Mouse (Mus musculus): ENCODE data around the gene Spaca4. TPM values are rescaled to one million over a fixed set of nuclear protein-coding genes. Genes with fewer than 3 reads are reported as not detected.

The Spaca4 gene
- polyA plus RNA-seq, 1 experiment from 2014 or later: not detected

- in situ Hi-C loops (cut with MboI; ENCODE audit: low pct_unique_long_range_greater_than_20kb): loop anchor here (10.0 kb wide), 1 partner anchor 125 kb away; no protein-coding TSS in a partner anchor
- H3K27me3 ChIP-seq: no peaks in the 10 kb centered on the region
- ChIA-PET CTCF (interaction anchor here (1.0 to 2.1 kb wide), 4 partner anchors 9 to 96 kb away, joined by 3 to 9 read pairs (median 4); no protein-coding TSS in a partner anchor), POLR2A (interaction anchor here (0.5 to 1.5 kb wide), 3 partner anchors 11 to 64 kb away, joined by 3 to 5 read pairs (median 5); partner anchors contain the start of gene Car11)
- DNase-seq (ENCODE audit: low read depth, low spot score) (no peak), ATAC-seq (no peak)
- TF ChIP-seq CTCF (IDR thresholded peaks at IDR 0.05): no peak
Observed at GRCm38 (mm10) chr7:45689800-45690199, 35.8 kb downstream of the Spaca4 start.

- DNase-seq (ENCODE audit: low read depth, low spot score): no peak
- no peaks in the 10 kb centered on the region for H3K27me3 ChIP-seq
- CTCF ChIA-PET: interaction anchor here (1.5 to 2.1 kb wide), 2 partner anchors 8 to 11 kb away, joined by 3 to 9 read pairs; no protein-coding TSS in a partner anchor
- TF ChIP-seq CTCF (IDR thresholded peaks at IDR 0.05): no peak
- in situ Hi-C loops (cut with MboI; ENCODE audit: low pct_unique_long_range_greater_than_20kb): loop anchor here (10.0 kb wide), 1 partner anchor 124 kb away; no protein-coding TSS in a partner anchor
- POLR2A ChIA-PET: interaction anchor here (0.5 to 1.5 kb wide), 2 partner anchors 12 to 63 kb away, joined by 3 to 5 read pairs; no protein-coding TSS in a partner anchor
- no peak for ATAC-seq
Observed at GRCm38 (mm10) chr7:45689099-45689498, 36.5 kb downstream of the Spaca4 start.

GRCm38 (mm10) chr7:45686841-45687240 lies 38.8 kb downstream of the Spaca4 start:
- H3K27me3 ChIP-seq: no peaks in the 10 kb centered on the region
- POLR2A ChIA-PET: no interaction called here
- DNase-seq (ENCODE audit: low read depth, low spot score) (no peak), ATAC-seq (no peak)
- CTCF ChIA-PET: no interaction called here
- TF ChIP-seq CTCF (IDR thresholded peaks at IDR 0.05): no peak
- in situ Hi-C loops (cut with MboI; ENCODE audit: low pct_unique_long_range_greater_than_20kb): loop anchor here (10.0 kb wide), 1 partner anchor 122 kb away; no protein-coding TSS in a partner anchor

- H3K27me3 ChIP-seq: no peaks in the 10 kb centered on the region
- in situ Hi-C loops (cut with MboI; ENCODE audit: low pct_unique_long_range_greater_than_20kb): loop anchor here (10.0 kb wide), 1 partner anchor 121 kb away; no protein-coding TSS in a partner anchor
- no peak for TF ChIP-seq CTCF (IDR thresholded peaks at IDR 0.05)
- ChIA-PET CTCF (interaction anchor here (1.0 to 1.5 kb wide), 2 partner anchors 12 to 15 kb away, joined by 3 read pairs; no protein-coding TSS in a partner anchor), POLR2A (interaction anchor here (0.6 kb wide), 1 partner anchor 31 kb away, joined by 3 read pairs; no protein-coding TSS in a partner anchor)
- ATAC-seq (no peak), DNase-seq (ENCODE audit: low read depth, low spot score) (no peak)
Observed at GRCm38 (mm10) chr7:45685811-45686210, 39.8 kb downstream of the Spaca4 start.

- in situ Hi-C loops (cut with MboI; ENCODE audit: low pct_unique_long_range_greater_than_20kb): loop anchor here (5.0 to 10.0 kb wide), 3 partner anchors 91 to 206 kb away; no protein-coding TSS in a partner anchor
- H3K27me3 ChIP-seq: no peaks in the 10 kb centered on the region
- no peak for DNase-seq (ENCODE audit: low read depth, low spot score)
- TF ChIP-seq CTCF (IDR thresholded peaks at IDR 0.05): no peak
- ChIA-PET POLR2A (interaction anchor here (1.6 to 2.3 kb wide), 2 partner anchors 17 to 21 kb away, joined by 6 to 17 read pairs; partner anchors contain the start of gene Dbp), CTCF (interaction anchor here (0.8 to 5.1 kb wide), 28 partner anchors 8 to 207 kb away, joined by 3 to 74 read pairs (median 6); partner anchors contain the start of genes Dbp, Fut1, Fut2 and Hsd17b14)
- ATAC-seq: no peak
Observed at GRCm38 (mm10) chr7:45683396-45684050, 42.1 kb downstream of the Spaca4 start, which contains the start of gene Ntn5. TSS of gene Ntn5 (plus strand) at chr7:45684022.

GRCm38 (mm10) chr7:45682144-45683126 lies 43.2 kb downstream of the Spaca4 start:
- TF ChIP-seq CTCF (IDR thresholded peaks at IDR 0.05): no peak
- in situ Hi-C loops (cut with MboI; ENCODE audit: low pct_unique_long_range_greater_than_20kb): loop anchor here (5.0 to 10.0 kb wide), 3 partner anchors 90 to 205 kb away; no protein-coding TSS in a partner anchor
- ChIA-PET CTCF (interaction anchor here (0.6 to 5.1 kb wide), 34 partner anchors 8 to 223 kb away, joined by 3 to 74 read pairs (median 6); partner anchors contain the start of genes Bax, Dbp, Ftl1 and Fut1), POLR2A (interaction anchor here (0.6 to 2.3 kb wide), 3 partner anchors 19 to 178 kb away, joined by 3 to 17 read pairs (median 6); partner anchors contain the start of gene Dbp)
- no peaks in the 10 kb centered on the region for H3K27me3 ChIP-seq
- peak; percentile 51 for DNase-seq (ENCODE audit: low read depth, low spot score)
- peak; percentile 17 for ATAC-seq

- in situ Hi-C loops (cut with MboI; ENCODE audit: low pct_unique_long_range_greater_than_20kb): loop anchor here (5.0 to 10.0 kb wide), 3 partner anchors 89 to 204 kb away; no protein-coding TSS in a partner anchor
- ATAC-seq (no peak), DNase-seq (ENCODE audit: low read depth, low spot score) (no peak)
- no peaks in the 10 kb centered on the region for H3K27me3 ChIP-seq
- no peak for TF ChIP-seq CTCF (IDR thresholded peaks at IDR 0.05)
- POLR2A ChIA-PET: interaction anchor here (0.9 to 1.3 kb wide), 2 partner anchors 26 to 88 kb away, joined by 3 read pairs; no protein-coding TSS in a partner anchor
- CTCF ChIA-PET: interaction anchor here (2.4 to 5.1 kb wide), 3 partner anchors 9 to 120 kb away, joined by 9 to 74 read pairs (median 12); no protein-coding TSS in a partner anchor
Observed at GRCm38 (mm10) chr7:45681046-45681736, 44.4 kb downstream of the Spaca4 start.

GRCm38 (mm10) chr7:45679966-45680621 lies 45.5 kb downstream of the Spaca4 start:
- ATAC-seq: peak; percentile 93
- in situ Hi-C loops (cut with MboI; ENCODE audit: low pct_unique_long_range_greater_than_20kb): loop anchor here (5.0 to 10.0 kb wide), 3 partner anchors 88 to 203 kb away; no protein-coding TSS in a partner anchor
- TF ChIP-seq CTCF (IDR thresholded peaks at IDR 0.05): no peak
- peak; percentile 83 for DNase-seq (ENCODE audit: low read depth, low spot score)
- H3K27me3 ChIP-seq: no peaks in the 10 kb centered on the region
- ChIA-PET POLR2A (interaction anchor here (1.3 kb wide), 1 partner anchor 28 kb away, joined by 3 read pairs; no protein-coding TSS in a partner anchor), CTCF (interaction anchor here (2.4 to 5.1 kb wide), 2 partner anchors 10 to 88 kb away, joined by 9 to 74 read pairs; no protein-coding TSS in a partner anchor)

Data from Patski (cell line).